Mouse (Mus musculus): ENCODE results near the gene Prss50. TPM values are rescaled to one million over a fixed set of nuclear protein-coding genes. Genes with fewer than 3 reads are reported as not detected.

The Prss50 gene
- polyA plus RNA-seq, 1 experiment from 2014 or later, result 43.0 TPM

- Histone ChIP-seq H3K4me3 (ENCODE audit: low read depth, low read length) (peak overlapping the region; percentile 56), H3K9ac (ENCODE audit: low read depth, low read length) (peak overlapping the region; percentile 71), H3K4me2 (peak overlapping the region; percentile 73), H3K9me3 (ENCODE audit: control insufficient read depth, low read length) (no peaks in the 10 kb centered on the region), H3K36me3 (ENCODE audit: control insufficient read depth, insufficient read depth, low read length) (no peaks in the 10 kb centered on the region), H3K27me3 (replicated peaks; ENCODE audit: control insufficient read depth, insufficient read depth, low read length) (0 out of 2 replicates have a peak, but pooled peaks cover 3% of the 10 kb centered on the region), H3K27ac (ENCODE audit: low read depth, low read length) (peak overlapping the region; percentile 93), H3K4me1 (replicated peaks; ENCODE audit: control insufficient read depth, insufficient read depth, low read length) (peaks cover 12% of the 10 kb centered on the region)
- 45% methylated on average over 5 of the region's 5 CpGs for WGBS
- DNase-seq (ENCODE audit: low spot score), result no peak
- no peak for ATAC-seq (replicated peaks; ENCODE audit: low FRiP score)
Measured at GRCm38 (mm10) chr9:110858523-110858922, 756 bp downstream of the Prss50 start.

- WGBS, result 53% methylated on average over 5 of the region's 5 CpGs
- Histone ChIP-seq H3K9ac (ENCODE audit: low read depth, low read length) (peak overlapping the region; percentile 71), H3K4me1 (replicated peaks; ENCODE audit: control insufficient read depth, insufficient read depth, low read length) (peaks cover 12% of the 10 kb centered on the region), H3K9me3 (ENCODE audit: control insufficient read depth, low read length) (no peaks in the 10 kb centered on the region), H3K4me3 (ENCODE audit: low read depth, low read length) (peak overlapping the region; percentile 56), H3K4me2 (peak overlapping the region; percentile 73), H3K27me3 (replicated peaks; ENCODE audit: control insufficient read depth, insufficient read depth, low read length) (0 out of 2 replicates have a peak, but pooled peaks cover 3% of the 10 kb centered on the region), H3K27ac (ENCODE audit: low read depth, low read length) (peak overlapping the region; percentile 93), H3K36me3 (ENCODE audit: control insufficient read depth, insufficient read depth, low read length) (no peaks in the 10 kb centered on the region)
- peak; percentile 95 for ATAC-seq (replicated peaks; ENCODE audit: low FRiP score)
- DNase-seq (ENCODE audit: low spot score), result no peak
Measured at GRCm38 (mm10) chr9:110858967-110859596, 1.3 kb downstream of the Prss50 start.

GRCm38 (mm10) chr9:110871030-110871429, 13.3 kb downstream of the Prss50 start:
- no peaks in the 10 kb centered on the region for H3K36me3 ChIP-seq (ENCODE audit: control insufficient read depth, insufficient read depth, low read length)
- peaks cover 24% of the 10 kb centered on the region for H3K27me3 ChIP-seq (replicated peaks; ENCODE audit: control insufficient read depth, insufficient read depth, low read length)
- H3K4me3 ChIP-seq (ENCODE audit: low read depth, low read length), result no peak overlapping the region
- H3K9me3 ChIP-seq (ENCODE audit: control insufficient read depth, low read length), result no peaks in the 10 kb centered on the region
- no peak overlapping the region for H3K9ac ChIP-seq (ENCODE audit: low read depth, low read length)
- peaks cover 11% of the 10 kb centered on the region for H3K4me1 ChIP-seq (replicated peaks; ENCODE audit: control insufficient read depth, insufficient read depth, low read length)
- DNase-seq (ENCODE audit: low spot score), result no peak
- ATAC-seq (replicated peaks; ENCODE audit: low FRiP score), result 0 out of 2 replicates have a peak, but pooled peaks have one; percentile 24
- WGBS, result 12% methylated on average over 7 of the region's 7 CpGs
- H3K4me2 ChIP-seq, result no peak overlapping the region
- no peak overlapping the region for H3K27ac ChIP-seq (ENCODE audit: low read depth, low read length)

GRCm38 (mm10) chr9:110873681-110874659, 16.2 kb downstream of the Prss50 start:
- Histone ChIP-seq H3K9me3 (ENCODE audit: control insufficient read depth, low read length) (no peaks in the 10 kb centered on the region), H3K4me2 (peak overlapping the region; percentile 55), H3K27me3 (replicated peaks; ENCODE audit: control insufficient read depth, insufficient read depth, low read length) (peaks cover 33% of the 10 kb centered on the region), H3K27ac (ENCODE audit: low read depth, low read length) (no peak overlapping the region; the same call in 1 of the 2 replicates), H3K9ac (ENCODE audit: low read depth, low read length) (no peak overlapping the region), H3K4me1 (replicated peaks; ENCODE audit: control insufficient read depth, insufficient read depth, low read length) (peaks cover 14% of the 10 kb centered on the region), H3K36me3 (ENCODE audit: control insufficient read depth, insufficient read depth, low read length) (no peaks in the 10 kb centered on the region), H3K4me3 (ENCODE audit: low read depth, low read length) (peak overlapping the region; percentile 29)
- no peak for ATAC-seq (replicated peaks; ENCODE audit: low FRiP score)
- no peak for DNase-seq (ENCODE audit: low spot score)
- WGBS, result 12% methylated on average over 40 of the region's 40 CpGs

- H3K4me1 ChIP-seq (replicated peaks; ENCODE audit: control insufficient read depth, insufficient read depth, low read length), result peaks cover 14% of the 10 kb centered on the region
- H3K36me3 ChIP-seq (ENCODE audit: control insufficient read depth, insufficient read depth, low read length), result no peaks in the 10 kb centered on the region
- H3K9ac ChIP-seq (ENCODE audit: low read depth, low read length), result no peak overlapping the region
- H3K9me3 ChIP-seq (ENCODE audit: control insufficient read depth, low read length), result no peaks in the 10 kb centered on the region
- H3K4me2 ChIP-seq, result no peak overlapping the region
- H3K27me3 ChIP-seq (replicated peaks; ENCODE audit: control insufficient read depth, insufficient read depth, low read length), result peaks cover 41% of the 10 kb centered on the region
- no peak overlapping the region; the same call in 1 of the 2 replicates for H3K27ac ChIP-seq (ENCODE audit: low read depth, low read length)
- WGBS, result 34% methylated on average over 3 of the region's 3 CpGs
- DNase-seq (ENCODE audit: low spot score) (no peak), ATAC-seq (replicated peaks; ENCODE audit: low FRiP score) (no peak)
- H3K4me3 ChIP-seq (ENCODE audit: low read depth, low read length), result no peak overlapping the region
Measured at GRCm38 (mm10) chr9:110874660-110875191, 17.0 kb downstream of the Prss50 start.

- peaks cover 14% of the 10 kb centered on the region for H3K4me1 ChIP-seq (replicated peaks; ENCODE audit: control insufficient read depth, insufficient read depth, low read length)
- no peaks in the 10 kb centered on the region for H3K36me3 ChIP-seq (ENCODE audit: control insufficient read depth, insufficient read depth, low read length)
- H3K4me2 ChIP-seq, result no peak overlapping the region
- peak overlapping the region; percentile 13; the same call in 1 of the 2 replicates for H3K27ac ChIP-seq (ENCODE audit: low read depth, low read length)
- H3K27me3 ChIP-seq (replicated peaks; ENCODE audit: control insufficient read depth, insufficient read depth, low read length), result peaks cover 46% of the 10 kb centered on the region
- DNase-seq (ENCODE audit: low spot score) (no peak), ATAC-seq (replicated peaks; ENCODE audit: low FRiP score) (peak; percentile 46)
- no peaks in the 10 kb centered on the region for H3K9me3 ChIP-seq (ENCODE audit: control insufficient read depth, low read length)
- WGBS, result 29% methylated on average over 5 of the region's 6 CpGs
- H3K4me3 ChIP-seq (ENCODE audit: low read depth, low read length), result no peak overlapping the region
- no peak overlapping the region for H3K9ac ChIP-seq (ENCODE audit: low read depth, low read length)
Measured at GRCm38 (mm10) chr9:110875288-110875695, 17.5 kb downstream of the Prss50 start.

GRCm38 (mm10) chr9:110877353-110877752, 19.6 kb downstream of the Prss50 start:
- peaks cover 14% of the 10 kb centered on the region for H3K4me1 ChIP-seq (replicated peaks; ENCODE audit: control insufficient read depth, insufficient read depth, low read length)
- DNase-seq (ENCODE audit: low spot score) (no peak), ATAC-seq (replicated peaks; ENCODE audit: low FRiP score) (no peak)
- H3K27ac ChIP-seq (ENCODE audit: low read depth, low read length), result no peak overlapping the region
- H3K27me3 ChIP-seq (replicated peaks; ENCODE audit: control insufficient read depth, insufficient read depth, low read length), result peaks cover 66% of the 10 kb centered on the region
- no peak overlapping the region for H3K4me3 ChIP-seq (ENCODE audit: low read depth, low read length)
- no peak overlapping the region for H3K4me2 ChIP-seq
- H3K9ac ChIP-seq (ENCODE audit: low read depth, low read length), result no peak overlapping the region
- no peaks in the 10 kb centered on the region for H3K36me3 ChIP-seq (ENCODE audit: control insufficient read depth, insufficient read depth, low read length)
- WGBS, result 69% methylated on average over 1 of the region's 1 CpGs
- H3K9me3 ChIP-seq (ENCODE audit: control insufficient read depth, low read length), result no peaks in the 10 kb centered on the region

GRCm38 (mm10) chr9:110877888-110878287, 20.1 kb downstream of the Prss50 start:
- Histone ChIP-seq H3K9me3 (ENCODE audit: control insufficient read depth, low read length) (no peaks in the 10 kb centered on the region), H3K27me3 (replicated peaks; ENCODE audit: control insufficient read depth, insufficient read depth, low read length) (peaks cover 63% of the 10 kb centered on the region), H3K36me3 (ENCODE audit: control insufficient read depth, insufficient read depth, low read length) (no peaks in the 10 kb centered on the region), H3K4me3 (ENCODE audit: low read depth, low read length) (no peak overlapping the region), H3K9ac (ENCODE audit: low read depth, low read length) (no peak overlapping the region), H3K4me1 (replicated peaks; ENCODE audit: control insufficient read depth, insufficient read depth, low read length) (peaks cover 14% of the 10 kb centered on the region), H3K27ac (ENCODE audit: low read depth, low read length) (no peak overlapping the region), H3K4me2 (no peak overlapping the region)
- ATAC-seq (replicated peaks; ENCODE audit: low FRiP score), result no peak
- no peak for DNase-seq (ENCODE audit: low spot score)
- 79% methylated on average over 5 of the region's 5 CpGs for WGBS

Measured in liver, embryonic 11.5 days (tissue).